Mouse (Mus musculus): ENCODE results near the gene Mcm3. TPM values are rescaled to one million over a fixed set of nuclear protein-coding genes. Genes with fewer than 3 reads are reported as not detected.

Mcm3 gene
- polyA plus RNA-seq (2015; fragmentation: Nextera tagmentation; extraction: Ambion mirVana), result 22.5 and 30.2 TPM in 2 replicates

DNA sequence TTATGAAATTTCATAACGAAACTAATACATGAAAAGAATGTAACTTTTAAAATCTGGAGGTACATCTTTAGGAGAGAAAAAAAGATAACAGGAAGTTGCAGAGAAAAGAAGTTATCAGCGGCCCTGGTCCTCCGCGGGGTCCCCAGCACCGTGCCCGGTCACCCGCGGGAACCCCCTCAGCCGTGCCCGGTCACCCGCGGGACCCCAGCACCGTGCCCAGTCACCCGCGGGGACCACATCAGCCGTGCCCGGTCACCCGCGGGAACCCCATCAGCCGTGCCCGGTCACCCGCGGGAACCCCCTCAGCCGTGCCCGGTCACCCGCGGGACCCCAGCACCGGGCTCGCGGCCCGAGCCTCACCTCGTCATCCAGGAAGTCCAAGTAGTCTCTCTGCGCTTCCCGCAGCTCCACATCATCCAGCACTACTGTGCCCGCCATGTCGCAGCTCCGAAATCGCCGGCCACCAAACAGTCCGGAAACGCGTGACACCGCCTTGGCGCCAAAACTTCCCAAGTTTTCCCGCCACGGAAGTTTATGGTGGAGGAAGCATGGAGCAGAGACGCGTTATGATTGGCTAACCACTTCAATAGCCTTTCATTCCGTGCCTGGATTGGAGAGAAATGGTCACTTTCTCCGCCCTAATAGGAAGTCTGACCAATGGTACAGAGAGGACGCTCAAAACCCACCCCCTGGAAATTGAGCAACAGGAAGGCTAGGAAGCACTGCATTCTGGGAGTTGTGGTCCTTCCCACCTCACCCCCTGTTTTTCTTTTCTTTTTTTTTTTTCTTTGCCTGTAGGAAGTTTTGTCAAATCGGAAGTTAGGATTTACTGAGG is at the start of gene Mcm3:
Gene Mcm3 (minus strand): TSS at position 542 of the 835 bp plus-strand sequence.
- WGBS, result under 1% methylated on average over 52 of the region's 52 CpGs
- no peaks in the 10 kb centered on the region for H3K36me3 ChIP-seq (ENCODE audit: control insufficient read depth, insufficient read depth, low read length)
- H3K9ac ChIP-seq (ENCODE audit: low read depth, low read length), result peak within 1 kb of the TSS; percentile 61
- H3K27me3 ChIP-seq (replicated peaks; ENCODE audit: control insufficient read depth, insufficient read depth, low read length), result no peaks in the 10 kb centered on the region
- H3K4me1 ChIP-seq (ENCODE audit: control insufficient read depth, insufficient read depth, low read depth, low read length), result peaks cover 2% of the 10 kb centered on the region; the same call in 1 of the 2 replicates
- H3K4me2 ChIP-seq (ENCODE audit: low read length), result peak within 1 kb of the TSS; percentile 92
- H3K4me3 ChIP-seq (ENCODE audit: low read length), result peak within 1 kb of the TSS; percentile 71
- no peak within 1 kb of the TSS for H3K27ac ChIP-seq (ENCODE audit: low read depth, low read length)
- ATAC-seq, result peak; percentile 100
- H3K9me3 ChIP-seq (ENCODE audit: control insufficient read depth, low read length), result no peaks in the 10 kb centered on the region

DNA sequence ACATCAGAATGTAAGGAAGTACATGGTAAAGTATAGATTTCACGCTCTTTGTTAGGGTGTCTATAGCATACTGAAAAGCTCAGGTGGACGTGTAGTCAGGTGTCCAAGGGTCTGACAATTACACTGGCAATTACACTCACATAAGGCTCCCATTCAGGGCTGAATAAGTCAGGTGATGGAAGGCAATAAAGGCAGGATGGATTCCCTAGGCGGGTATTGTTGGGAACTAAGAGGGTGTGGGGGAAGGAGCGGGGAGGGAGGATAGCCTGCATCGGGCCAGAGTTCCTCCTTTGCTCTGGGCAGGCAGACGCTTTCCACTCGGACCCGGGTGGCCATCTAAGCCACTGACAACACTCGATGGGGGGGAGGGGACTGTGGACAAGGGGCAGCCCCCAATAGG is 47.9 kb upstream of the Mcm3 start:
- Histone ChIP-seq H3K36me3 (ENCODE audit: control insufficient read depth, insufficient read depth, low read length) (no peaks in the 10 kb centered on the region), H3K27me3 (replicated peaks; ENCODE audit: control insufficient read depth, insufficient read depth, low read length) (no peaks in the 10 kb centered on the region), H3K4me2 (ENCODE audit: low read length) (no peak overlapping the region), H3K4me3 (ENCODE audit: low read length) (no peak overlapping the region), H3K4me1 (ENCODE audit: control insufficient read depth, insufficient read depth, low read depth, low read length) (peaks cover 6% of the 10 kb centered on the region; the same call in 1 of the 2 replicates), H3K9me3 (ENCODE audit: control insufficient read depth, low read length) (no peaks in the 10 kb centered on the region), H3K9ac (ENCODE audit: low read depth, low read length) (no peak overlapping the region), H3K27ac (ENCODE audit: low read depth, low read length) (no peak overlapping the region)
- WGBS, result 18% methylated on average over 8 of the region's 9 CpGs
- peak; percentile 41 for ATAC-seq

DNA sequence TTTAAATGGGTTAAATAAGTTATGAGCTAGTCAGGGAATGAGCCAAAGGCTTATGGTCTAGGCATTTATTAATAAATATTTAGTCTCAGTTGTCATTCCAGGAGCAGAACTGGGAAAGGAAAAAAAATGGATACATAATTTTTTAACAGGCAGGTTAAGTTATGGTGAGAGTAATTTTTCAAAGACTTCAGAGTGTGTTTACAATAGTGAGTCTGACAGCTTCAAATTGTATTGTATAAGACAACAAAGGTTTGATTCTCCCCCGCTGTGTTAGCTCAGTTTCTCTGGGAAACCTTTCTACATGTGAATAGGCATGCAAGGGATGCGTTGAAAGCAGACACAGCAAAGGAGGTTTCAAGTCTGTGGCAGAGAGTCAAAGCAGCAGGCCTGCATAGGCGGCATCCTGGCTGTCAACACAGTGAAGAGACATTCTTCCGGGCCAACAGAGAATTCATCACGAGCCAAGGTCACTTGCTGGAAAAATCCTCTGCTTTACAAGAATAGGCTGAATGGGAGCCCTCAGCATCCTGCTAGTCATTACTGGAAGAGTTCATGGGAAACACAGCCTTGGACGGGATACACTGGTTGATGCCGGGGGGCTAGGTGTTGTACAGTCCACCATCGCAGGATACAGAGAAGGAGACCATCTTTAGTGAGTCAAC is 47.3 kb upstream of the Mcm3 start:
- peaks cover 6% of the 10 kb centered on the region; the same call in 1 of the 2 replicates for H3K4me1 ChIP-seq (ENCODE audit: control insufficient read depth, insufficient read depth, low read depth, low read length)
- 11% methylated on average over 8 of the region's 8 CpGs for WGBS
- no peaks in the 10 kb centered on the region for H3K36me3 ChIP-seq (ENCODE audit: control insufficient read depth, insufficient read depth, low read length)
- no peak overlapping the region for H3K4me2 ChIP-seq (ENCODE audit: low read length)
- H3K9me3 ChIP-seq (ENCODE audit: control insufficient read depth, low read length), result no peaks in the 10 kb centered on the region
- ATAC-seq, result peak; percentile 94
- H3K27me3 ChIP-seq (replicated peaks; ENCODE audit: control insufficient read depth, insufficient read depth, low read length), result no peaks in the 10 kb centered on the region
- peak overlapping the region; percentile 44; the same call in 1 of the 2 replicates for H3K27ac ChIP-seq (ENCODE audit: low read depth, low read length)
- H3K4me3 ChIP-seq (ENCODE audit: low read length), result no peak overlapping the region
- H3K9ac ChIP-seq (ENCODE audit: low read depth, low read length), result no peak overlapping the region; the same call in 1 of the 2 replicates

DNA sequence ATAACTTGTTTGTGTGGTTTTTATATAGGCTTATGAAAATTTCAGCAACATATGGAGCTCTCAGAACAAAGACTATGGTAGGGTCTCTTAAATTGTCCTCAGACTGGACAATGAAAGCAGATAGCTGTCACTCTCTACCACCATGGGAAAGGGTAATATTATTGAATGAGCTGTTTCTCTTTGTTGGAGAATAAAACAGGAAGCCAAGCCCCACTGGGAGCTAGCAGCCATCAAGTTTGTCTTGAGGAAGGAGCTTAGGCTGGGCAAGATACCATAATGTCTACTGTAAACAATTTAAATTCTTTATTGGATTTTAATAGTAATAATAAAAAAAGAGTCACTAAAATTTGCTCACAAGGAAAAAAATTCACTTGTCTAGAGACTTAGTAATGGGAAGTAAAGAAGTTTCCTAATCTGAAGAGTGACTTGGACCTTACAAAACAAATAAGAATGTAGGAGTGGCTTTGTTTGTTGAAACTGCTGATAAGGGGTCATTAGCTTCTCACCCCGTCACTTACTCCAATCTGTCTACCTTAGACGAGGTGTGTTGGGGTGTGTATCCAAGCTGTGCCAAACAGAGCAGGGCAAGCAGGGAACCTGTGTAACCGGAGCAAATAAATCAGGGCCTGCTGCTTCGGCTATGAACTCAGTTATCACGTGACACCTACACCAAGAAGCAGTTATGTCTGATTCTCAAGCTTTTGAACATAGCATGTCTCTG is 43.5 kb upstream of the Mcm3 start:
- H3K36me3 ChIP-seq (ENCODE audit: control insufficient read depth, insufficient read depth, low read length), result no peaks in the 10 kb centered on the region
- no peak overlapping the region for H3K4me2 ChIP-seq (ENCODE audit: low read length)
- H3K4me1 ChIP-seq (ENCODE audit: control insufficient read depth, insufficient read depth, low read depth, low read length), result peaks cover 6% of the 10 kb centered on the region; the same call in 1 of the 2 replicates
- WGBS, result 79% methylated on average over 5 of the region's 5 CpGs
- H3K9ac ChIP-seq (ENCODE audit: low read depth, low read length), result no peak overlapping the region
- no peak overlapping the region for H3K27ac ChIP-seq (ENCODE audit: low read depth, low read length)
- H3K9me3 ChIP-seq (ENCODE audit: control insufficient read depth, low read length), result no peaks in the 10 kb centered on the region
- H3K27me3 ChIP-seq (replicated peaks; ENCODE audit: control insufficient read depth, insufficient read depth, low read length), result no peaks in the 10 kb centered on the region
- no peak overlapping the region for H3K4me3 ChIP-seq (ENCODE audit: low read length)
- no peak for ATAC-seq

DNA sequence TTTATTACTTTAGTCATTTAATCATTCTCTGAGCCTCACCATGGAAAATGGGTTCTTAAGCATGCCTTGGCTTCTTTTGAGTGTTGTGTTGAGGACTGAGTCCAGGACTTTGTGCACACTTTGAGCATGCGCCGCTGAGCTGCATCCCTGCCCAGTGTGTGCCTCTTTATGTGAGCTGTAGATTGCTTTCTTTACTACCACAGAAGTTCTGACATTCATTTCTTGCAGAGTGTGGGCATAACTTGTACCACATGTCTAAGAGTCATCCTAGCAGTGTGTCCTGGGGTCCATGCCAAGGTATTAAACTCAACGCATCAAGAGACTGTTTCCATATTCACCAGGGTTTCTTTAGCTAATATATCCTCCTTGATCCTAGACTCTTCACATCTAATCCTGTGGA is 41.8 kb upstream of the Mcm3 start:
- Histone ChIP-seq H3K4me1 (ENCODE audit: control insufficient read depth, insufficient read depth, low read depth, low read length) (no peaks in the 10 kb centered on the region), H3K9me3 (ENCODE audit: control insufficient read depth, low read length) (no peaks in the 10 kb centered on the region), H3K27ac (ENCODE audit: low read depth, low read length) (no peak overlapping the region), H3K4me2 (ENCODE audit: low read length) (no peak overlapping the region), H3K36me3 (ENCODE audit: control insufficient read depth, insufficient read depth, low read length) (no peaks in the 10 kb centered on the region), H3K27me3 (replicated peaks; ENCODE audit: control insufficient read depth, insufficient read depth, low read length) (no peaks in the 10 kb centered on the region), H3K9ac (ENCODE audit: low read depth, low read length) (no peak overlapping the region), H3K4me3 (ENCODE audit: low read length) (no peak overlapping the region)
- WGBS, result 86% methylated on average over 3 of the region's 3 CpGs
- ATAC-seq, result no peak

DNA sequence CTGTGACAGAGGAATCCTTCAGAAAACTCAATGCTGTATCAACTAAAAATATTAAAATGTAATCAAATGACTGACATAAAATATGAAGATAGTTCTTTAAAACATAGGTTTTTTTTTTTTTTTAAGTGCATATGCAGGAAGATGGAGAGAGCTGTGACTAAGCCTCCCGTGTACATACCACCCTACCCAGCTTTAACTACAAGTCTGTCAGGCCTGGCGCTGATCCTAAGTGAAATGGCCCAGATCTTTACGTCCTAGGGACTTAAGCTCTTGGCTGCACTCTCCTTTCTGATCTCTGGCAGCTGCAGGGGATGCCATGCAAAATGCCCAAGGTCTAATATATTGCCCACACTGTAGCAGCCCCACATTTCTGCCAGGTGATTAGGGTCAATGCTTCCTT is 40.7 kb upstream of the Mcm3 start:
- Histone ChIP-seq H3K4me1 (ENCODE audit: control insufficient read depth, insufficient read depth, low read depth, low read length) (no peaks in the 10 kb centered on the region), H3K27me3 (replicated peaks; ENCODE audit: control insufficient read depth, insufficient read depth, low read length) (no peaks in the 10 kb centered on the region), H3K4me3 (ENCODE audit: low read length) (no peak overlapping the region), H3K36me3 (ENCODE audit: control insufficient read depth, insufficient read depth, low read length) (no peaks in the 10 kb centered on the region), H3K4me2 (ENCODE audit: low read length) (no peak overlapping the region), H3K9me3 (ENCODE audit: control insufficient read depth, low read length) (no peaks in the 10 kb centered on the region), H3K27ac (ENCODE audit: low read depth, low read length) (no peak overlapping the region), H3K9ac (ENCODE audit: low read depth, low read length) (no peak overlapping the region)
- ATAC-seq, result no peak
- WGBS, result 64% methylated on average over 3 of the region's 3 CpGs

DNA sequence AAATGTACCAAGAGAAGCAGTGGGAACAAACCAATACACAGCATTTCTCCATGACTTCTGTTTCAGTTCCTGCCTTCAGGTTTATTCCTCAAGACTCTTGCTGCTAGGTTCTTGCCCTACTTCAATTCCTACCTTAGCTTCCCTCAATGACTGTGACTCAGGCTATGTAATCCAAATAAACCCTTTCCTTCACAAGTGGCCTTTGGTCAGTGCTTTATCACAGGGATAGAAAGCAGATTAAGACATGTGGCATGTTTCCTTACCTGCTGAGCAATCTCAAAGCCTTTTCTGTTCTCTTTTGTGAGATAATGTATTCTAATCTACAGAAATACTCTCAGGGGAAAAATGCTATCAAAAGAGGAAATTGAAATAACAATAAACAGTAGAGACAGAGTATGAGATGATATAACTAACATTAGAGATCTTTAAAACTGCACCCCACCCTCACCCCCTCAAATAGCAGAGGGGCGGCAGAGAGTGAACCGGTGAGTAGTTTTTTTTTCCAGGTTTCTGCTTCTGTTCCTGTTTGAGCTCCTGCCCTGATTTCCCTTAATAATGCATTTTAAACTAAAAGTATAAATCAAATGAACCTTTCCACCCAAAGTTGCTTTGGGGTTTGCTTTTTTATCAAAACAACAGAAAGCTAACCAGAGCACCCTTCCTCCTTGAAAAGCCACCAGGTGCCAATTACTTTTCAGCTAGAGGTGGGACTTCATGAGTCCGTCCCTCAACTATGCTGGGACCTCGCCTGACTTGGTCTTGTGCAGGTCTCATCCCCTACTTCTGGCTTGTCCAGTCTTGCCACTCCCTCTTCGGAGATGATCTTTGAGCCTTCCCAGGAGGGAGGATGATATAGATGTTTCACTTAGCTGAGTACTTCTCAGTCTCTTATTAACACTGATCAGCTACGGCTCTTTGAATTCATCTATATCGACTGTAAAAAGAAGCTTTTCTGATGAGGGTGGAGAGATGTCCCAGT is 37.1 kb upstream of the Mcm3 start:
- H3K36me3 ChIP-seq (ENCODE audit: control insufficient read depth, insufficient read depth, low read length), result no peaks in the 10 kb centered on the region
- H3K9ac ChIP-seq (ENCODE audit: low read depth, low read length), result no peak overlapping the region
- 88% methylated on average over 7 of the region's 7 CpGs for WGBS
- no peak overlapping the region for H3K4me3 ChIP-seq (ENCODE audit: low read length)
- no peaks in the 10 kb centered on the region for H3K27me3 ChIP-seq (replicated peaks; ENCODE audit: control insufficient read depth, insufficient read depth, low read length)
- no peak overlapping the region for H3K27ac ChIP-seq (ENCODE audit: low read depth, low read length)
- H3K9me3 ChIP-seq (ENCODE audit: control insufficient read depth, low read length), result peaks cover 2% of the 10 kb centered on the region; the same call in 1 of the 2 replicates
- no peaks in the 10 kb centered on the region for H3K4me1 ChIP-seq (ENCODE audit: control insufficient read depth, insufficient read depth, low read depth, low read length)
- ATAC-seq, result no peak
- H3K4me2 ChIP-seq (ENCODE audit: low read length), result no peak overlapping the region

DNA sequence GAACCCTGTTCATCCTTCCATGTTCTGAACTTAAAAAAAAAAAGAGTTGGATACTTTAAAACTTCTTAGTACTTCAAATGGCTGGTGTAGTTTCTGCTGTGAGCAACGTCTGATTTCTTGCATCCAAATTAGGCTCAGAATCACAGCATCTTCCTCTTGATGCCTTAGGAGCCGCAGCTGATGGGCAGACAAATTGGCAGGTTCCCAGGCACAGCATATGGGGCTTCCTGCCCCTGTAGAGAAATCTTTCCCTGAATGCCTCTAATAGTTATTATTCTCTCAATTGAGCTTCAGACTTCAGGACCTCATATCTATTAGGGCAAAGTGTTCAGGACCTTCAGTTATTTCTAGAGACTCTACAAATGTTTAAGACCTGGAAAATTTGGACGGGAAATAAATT is 19.8 kb upstream of the Mcm3 start:
- ATAC-seq, result no peak
- peaks cover 2% of the 10 kb centered on the region; the same call in 1 of the 2 replicates for H3K9me3 ChIP-seq (ENCODE audit: control insufficient read depth, low read length)

More for the DNA sequence above, 19.8 kb upstream of the Mcm3 start:
- H3K27ac ChIP-seq (ENCODE audit: low read depth, low read length), result no peak overlapping the region
- H3K27me3 ChIP-seq (replicated peaks; ENCODE audit: control insufficient read depth, insufficient read depth, low read length), result no peaks in the 10 kb centered on the region
- no peaks in the 10 kb centered on the region for H3K36me3 ChIP-seq (ENCODE audit: control insufficient read depth, insufficient read depth, low read length)
- no peak overlapping the region for H3K9ac ChIP-seq (ENCODE audit: low read depth, low read length)
- H3K4me2 ChIP-seq (ENCODE audit: low read length), result no peak overlapping the region
- H3K4me1 ChIP-seq (ENCODE audit: control insufficient read depth, insufficient read depth, low read depth, low read length), result no peaks in the 10 kb centered on the region
- no peak overlapping the region for H3K4me3 ChIP-seq (ENCODE audit: low read length)
- 64% methylated on average over 3 of the region's 3 CpGs for WGBS

All from hindbrain, embryonic 16.5 days (tissue).